Mouse (Mus musculus) forelimb bud, embryonic 11.5 days (tissue): ENCODE results near the gene BC035044.
"Not testable (repeated sequence)": the region's sequence is repeated elsewhere in the genome, so short reads cannot be mapped to it uniquely, and the experiment has no call there.

Experiments
- DNase-seq: peaks from one replicate; pipeline ENCODE4 v3.0.0-alpha.2; 2012; ENCODE audit warnings: low read depth, low spot score

BC035044 gene

GRCm38 (mm10) chr6:128890948-128891355, at the start of gene BC035044:
BC035044 (minus strand) TSS chr6:128891126.
- DNase-seq = no peak

GRCm38 (mm10) chr6:128935889-128936665, 45.2 kb upstream of the BC035044 start:
- DNase-seq = not testable (repeated sequence)

GRCm38 (mm10) chr6:128934081-128934480, 43.2 kb upstream of the BC035044 start, which contains the start of gene Clec2g:
Clec2g (plus strand) TSS chr6:128934381.
- DNase-seq = not testable (repeated sequence)

- peak; percentile 25 for DNase-seq
These were observed 42.1 kb upstream of the BC035044 start for GRCm38 (mm10) chr6:128933050-128933449.

GRCm38 (mm10) chr6:128917322-128917721, 26.4 kb upstream of the BC035044 start:
- DNase-seq = no peak

- DNase-seq = no peak
These were observed 22.8 kb upstream of the BC035044 start for GRCm38 (mm10) chr6:128913598-128914254.

GRCm38 (mm10) chr6:128900796-128901552, 10.0 kb upstream of the BC035044 start:
- DNase-seq = not testable (repeated sequence)

- no peak for DNase-seq
These were observed 9.1 kb upstream of the BC035044 start for GRCm38 (mm10) chr6:128900044-128900443.

- DNase-seq = no peak
These were observed 4.6 kb upstream of the BC035044 start for GRCm38 (mm10) chr6:128895404-128896001.

GRCm38 (mm10) chr6:128888834-128889233, 2.1 kb downstream of the BC035044 start:
- no peak for DNase-seq

- not testable (repeated sequence) for DNase-seq
These were observed 3.7 kb downstream of the BC035044 start, which contains the start of gene Clec2i for GRCm38 (mm10) chr6:128887091-128887790. Clec2i (plus strand) TSS chr6:128887588.

GRCm38 (mm10) chr6:128871910-128872610, 18.9 kb downstream of the BC035044 start:
- DNase-seq = no peak

GRCm38 (mm10) chr6:128868861-128869260, 22.1 kb downstream of the BC035044 start:
- DNase-seq = no peak

- DNase-seq = no peak
These were observed 33.0 kb downstream of the BC035044 start for GRCm38 (mm10) chr6:128857976-128858375.

- DNase-seq = no peak
These were observed 34.7 kb downstream of the BC035044 start for GRCm38 (mm10) chr6:128856250-128856649.

- no peak for DNase-seq
These were observed 35.4 kb downstream of the BC035044 start for GRCm38 (mm10) chr6:128855477-128855876.

- DNase-seq = no peak
These were observed 36.0 kb downstream of the BC035044 start for GRCm38 (mm10) chr6:128854895-128855294.

- peak; percentile 76 for DNase-seq
These were observed 36.7 kb downstream of the BC035044 start for GRCm38 (mm10) chr6:128854024-128854820.

- no peak for DNase-seq
These were observed 38.2 kb downstream of the BC035044 start for GRCm38 (mm10) chr6:128852766-128853165.
